7 mouse cellular contexts compared by ENCODE assay signal in the genomic region with DNA sequence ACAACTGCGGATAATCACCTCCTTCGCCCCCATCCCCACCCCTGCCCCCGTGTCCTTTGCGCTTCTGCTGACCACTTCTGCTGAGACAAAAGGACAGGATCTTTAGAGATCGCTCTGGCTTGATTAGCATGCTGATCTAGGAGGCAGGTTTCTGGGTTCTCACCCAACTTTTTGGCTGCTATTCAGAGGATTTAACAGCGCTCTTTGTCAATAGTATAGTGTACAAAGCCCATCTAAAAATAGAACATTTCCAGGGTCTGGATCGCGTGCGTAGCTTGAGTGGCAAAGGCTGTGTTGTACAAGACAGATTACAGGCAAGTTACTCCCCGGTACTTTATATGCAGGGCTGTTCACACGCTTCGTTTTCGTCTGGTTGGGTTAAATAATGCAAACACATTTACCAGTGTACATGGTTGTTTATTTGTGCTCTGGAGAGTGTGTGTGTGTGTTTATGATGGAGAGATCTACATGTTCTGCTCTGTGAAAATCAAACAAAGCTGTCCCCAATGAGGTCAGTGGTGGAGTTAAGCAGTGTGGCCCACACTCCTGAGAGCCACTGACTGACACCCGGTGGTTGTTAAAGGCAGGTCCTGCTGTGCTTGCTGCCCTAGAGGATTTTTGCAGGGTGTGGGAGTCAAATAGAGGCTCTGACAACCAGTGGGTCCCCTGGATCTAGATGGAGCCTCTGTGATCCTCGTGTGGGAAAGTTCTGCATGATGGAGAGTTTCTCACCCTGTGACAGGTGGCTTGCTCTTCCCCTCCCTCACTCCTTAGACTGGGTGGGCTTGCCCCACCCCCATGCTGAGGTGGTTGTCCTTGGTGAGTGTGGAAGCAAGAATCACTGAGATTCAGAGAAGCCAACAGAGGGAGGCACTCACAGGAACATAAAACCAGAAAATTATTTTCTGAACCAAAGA.
DNase-seq lines count a peak whose midpoint lies in the region; ATAC-seq lines count a peak whose summit lies in the region.

No protein-coding gene starts in this region.

- H3K27me3 ChIP-seq in embryonic facial prominence, embryonic 15.5 days, result no peaks in the 10 kb centered on the region
- H3K27me3 ChIP-seq in hindbrain, embryonic 13.5 days, result 0 out of 2 replicates have a peak, but pooled peaks cover 5% of the 10 kb centered on the region
- no peaks in the 10 kb centered on the region for H3K27me3 ChIP-seq in liver, embryonic 13.5 days
- no peaks in the 10 kb centered on the region for H3K27me3 ChIP-seq in neural tube, embryonic 12.5 days (replicated peaks)

- DNase-seq in urinary bladder, postnatal 14 days (ENCODE audit: low spot score), result peak; percentile 39
- DNase-seq in urinary bladder, postnatal 10 days (ENCODE audit: low spot score), result no peak
- DNase-seq in liver, embryonic 13.5 days, result no peak

- 20% methylated on average over 15 of the region's 15 CpGs for WGBS in embryonic facial prominence, embryonic 15.5 days
- WGBS in hindbrain, embryonic 13.5 days, result 12% methylated on average over 15 of the region's 15 CpGs
- 27% methylated on average over 15 of the region's 15 CpGs for WGBS in liver, embryonic 13.5 days (ENCODE audit: insufficient replicate concordance)
- 16% methylated on average over 15 of the region's 15 CpGs for WGBS in neural tube, embryonic 12.5 days

- H3K9me3 ChIP-seq in embryonic facial prominence, embryonic 15.5 days (replicated peaks), result no peaks in the 10 kb centered on the region
- H3K9me3 ChIP-seq in hindbrain, embryonic 13.5 days, result no peaks in the 10 kb centered on the region
- no peaks in the 10 kb centered on the region for H3K9me3 ChIP-seq in liver, embryonic 13.5 days (replicated peaks)
- no peaks in the 10 kb centered on the region for H3K9me3 ChIP-seq in neural tube, embryonic 12.5 days

- peak overlapping the region; percentile 55 for H3K4me2 ChIP-seq in embryonic facial prominence, embryonic 15.5 days (replicated peaks)
- peak overlapping the region; percentile 66 for H3K4me2 ChIP-seq in hindbrain, embryonic 13.5 days
- H3K4me2 ChIP-seq in liver, embryonic 13.5 days, result peak overlapping the region; percentile 48
- peak overlapping the region; percentile 60 for H3K4me2 ChIP-seq in neural tube, embryonic 12.5 days (replicated peaks)

- no peaks in the 10 kb centered on the region for H3K36me3 ChIP-seq in embryonic facial prominence, embryonic 15.5 days
- no peaks in the 10 kb centered on the region for H3K36me3 ChIP-seq in hindbrain, embryonic 13.5 days
- H3K36me3 ChIP-seq in liver, embryonic 13.5 days, result no peaks in the 10 kb centered on the region
- H3K36me3 ChIP-seq in neural tube, embryonic 12.5 days, result no peaks in the 10 kb centered on the region

- H3K9ac ChIP-seq in embryonic facial prominence, embryonic 15.5 days, result no peak overlapping the region
- peak overlapping the region; percentile 72 for H3K9ac ChIP-seq in hindbrain, embryonic 13.5 days
- H3K9ac ChIP-seq in liver, embryonic 13.5 days, result no peak overlapping the region
- peak overlapping the region; percentile 30; the same call in 1 of the 2 replicates for H3K9ac ChIP-seq in neural tube, embryonic 12.5 days

- H3K27ac ChIP-seq in embryonic facial prominence, embryonic 15.5 days (replicated peaks), result no peak overlapping the region
- peak overlapping the region; percentile 73 for H3K27ac ChIP-seq in hindbrain, embryonic 13.5 days
- no peak overlapping the region for H3K27ac ChIP-seq in liver, embryonic 13.5 days
- no peak overlapping the region for H3K27ac ChIP-seq in neural tube, embryonic 12.5 days

- H3K4me3 ChIP-seq in embryonic facial prominence, embryonic 15.5 days (replicated peaks), result peak overlapping the region; percentile 33
- H3K4me3 ChIP-seq in hindbrain, embryonic 13.5 days, result peak overlapping the region; percentile 45
- peak overlapping the region; percentile 22; the same call in 1 of the 2 replicates for H3K4me3 ChIP-seq in liver, embryonic 13.5 days (replicated peaks)
- peak overlapping the region; percentile 31 for H3K4me3 ChIP-seq in neural tube, embryonic 12.5 days

- peaks cover 18% of the 10 kb centered on the region; the same call in 1 of the 2 replicates for H3K4me1 ChIP-seq in embryonic facial prominence, embryonic 15.5 days
- H3K4me1 ChIP-seq in hindbrain, embryonic 13.5 days (replicated peaks), result peaks cover 13% of the 10 kb centered on the region
- H3K4me1 ChIP-seq in liver, embryonic 13.5 days (replicated peaks), result no peaks in the 10 kb centered on the region
- peaks cover 8% of the 10 kb centered on the region; the same call in 1 of the 2 replicates for H3K4me1 ChIP-seq in neural tube, embryonic 12.5 days

- peak; percentile 63; the same call in 1 of the 2 replicates for ATAC-seq in embryonic facial prominence, embryonic 15.5 days (ENCODE audit: insufficient number of reproducible peaks, low FRiP score, low TSS enrichment, low read depth)
- peak; percentile 84 for ATAC-seq in hindbrain, embryonic 13.5 days (ENCODE audit: low FRiP score)
- no peak for ATAC-seq in liver, embryonic 13.5 days (ENCODE audit: low read depth)
- ATAC-seq in neural tube, embryonic 12.5 days (ENCODE audit: low FRiP score, low read depth), result peak; percentile 85
- no peak for ATAC-seq in monocyte, adult 5-6 weeks (replicated peaks; ENCODE audit: insufficient number of reproducible peaks, low FRiP score, low TSS enrichment, poor library complexity, severe bottlenecking)

Comparison
In these comparisons a context has a peak if more than half of its experiments do, and no peak if none do; other contexts are left out.
1. ATAC-seq: peak in embryonic facial prominence, embryonic 15.5 days (single experiment), hindbrain, embryonic 13.5 days (single experiment) and neural tube, embryonic 12.5 days (single experiment); none in liver, embryonic 13.5 days (single experiment) and monocyte, adult 5-6 weeks (single experiment).
2. H3K9ac ChIP-seq: peak in hindbrain, embryonic 13.5 days (single experiment) and neural tube, embryonic 12.5 days (single experiment); none in embryonic facial prominence, embryonic 15.5 days (single experiment) and liver, embryonic 13.5 days (single experiment).
3. Peak in every context shown above with its lines, with median percentiles within 50 percentile points of each other: H3K4me2 ChIP-seq and H3K4me3 ChIP-seq.